Comparison of ENCODE assay signal across 8 mouse cellular contexts in genomic region chr3:90072294-90072693, GRCm38 (mm10). TPM values are rescaled to one million over a fixed set of nuclear protein-coding genes. Genes with fewer than 3 reads are reported as not detected.
DNase-seq lines count a peak whose midpoint lies in the region; ATAC-seq and TF ChIP-seq lines count a peak whose summit lies in the region.

Gene Tpm3, plus strand, starts transcription at chr3:90072649.

- H3K9ac ChIP-seq in kidney, postnatal 0 days (ENCODE audit: low read depth, low read length): no peak within 1 kb of the TSS
- H3K9ac ChIP-seq in midbrain, embryonic 12.5 days (replicated peaks): no peak within 1 kb of the TSS

- no peaks in the 10 kb centered on the region for H3K27me3 ChIP-seq in kidney, postnatal 0 days (ENCODE audit: insufficient read depth, low read length)
- H3K27me3 ChIP-seq in midbrain, embryonic 12.5 days: no peaks in the 10 kb centered on the region

- TF ChIP-seq CTCF in kidney, postnatal 0 days (IDR thresholded peaks at IDR 0.05; ENCODE audit: low read depth): no peak
- no peak for TF ChIP-seq CTCF in bone marrow, adult 2 months (IDR thresholded peaks at IDR 0.05; ENCODE audit: control insufficient read depth, insufficient read depth, low read length)

- 67% methylated on average over 4 of the region's 4 CpGs for WGBS in kidney, postnatal 0 days
- 54% methylated on average over 4 of the region's 4 CpGs for WGBS in bone marrow, adult 2 months
- 61% methylated on average over 4 of the region's 4 CpGs for whole genome bisulfite sequencing in large intestine, adult 2 months
- WGBS in midbrain, embryonic 12.5 days: 74% methylated on average over 4 of the region's 4 CpGs

- no peak for TF ChIP-seq POLR2A in bone marrow, adult 2 months (IDR thresholded peaks at IDR 0.05; ENCODE audit: borderline replicate concordance, control insufficient read depth, low read depth, low read length)

- ATAC-seq in kidney, postnatal 0 days (replicated peaks; ENCODE audit: low FRiP score, low read depth): no peak
- ATAC-seq in midbrain, embryonic 12.5 days (ENCODE audit: low FRiP score, low read depth): no peak

- no peaks in the 10 kb centered on the region for H3K36me3 ChIP-seq in kidney, postnatal 0 days (ENCODE audit: insufficient read depth, low read length)
- H3K36me3 ChIP-seq in midbrain, embryonic 12.5 days: no peaks in the 10 kb centered on the region

- H3K4me1 ChIP-seq in kidney, postnatal 0 days (replicated peaks; ENCODE audit: insufficient read depth, low read length): 0 out of 2 replicates have a peak, but pooled peaks cover 3% of the 10 kb centered on the region
- no peaks in the 10 kb centered on the region for H3K4me1 ChIP-seq in bone marrow, adult 2 months (ENCODE audit: control insufficient read depth, insufficient read depth, low read length)
- H3K4me1 ChIP-seq in midbrain, embryonic 12.5 days: peaks cover 6% of the 10 kb centered on the region

- no peak within 1 kb of the TSS for H3K27ac ChIP-seq in kidney, postnatal 0 days
- H3K27ac ChIP-seq in bone marrow, adult 2 months (ENCODE audit: control insufficient read depth, insufficient read depth, low read depth, low read length, poor library complexity): no peak within 1 kb of the TSS
- no peak within 1 kb of the TSS for H3K27ac ChIP-seq in midbrain, embryonic 12.5 days (replicated peaks)

- no peaks in the 10 kb centered on the region for H3K9me3 ChIP-seq in kidney, postnatal 0 days (replicated peaks; ENCODE audit: low read length)
- H3K9me3 ChIP-seq in midbrain, embryonic 12.5 days: no peaks in the 10 kb centered on the region

- no peak within 1 kb of the TSS for H3K4me3 ChIP-seq in kidney, postnatal 0 days (replicated peaks; ENCODE audit: low read depth, low read length)
- no peak within 1 kb of the TSS for H3K4me3 ChIP-seq in bone marrow, adult 2 months (replicated peaks; ENCODE audit: control insufficient read depth, low read depth, low read length)
- no peak within 1 kb of the TSS for H3K4me3 ChIP-seq in midbrain, embryonic 12.5 days

- H3K4me2 ChIP-seq in kidney, postnatal 0 days (ENCODE audit: low read length): no peak within 1 kb of the TSS
- no peak within 1 kb of the TSS for H3K4me2 ChIP-seq in midbrain, embryonic 12.5 days (replicated peaks)

- DNase-seq in kidney, postnatal 0 days (ENCODE audit: low spot score): no peak
- DNase-seq in kidney, adult 9 months: no peak
- no peak for DNase-seq in gastrocnemius, postnatal 4 days (ENCODE audit: low spot score in 2 of 2)
- no peak for DNase-seq in large intestine, adult 2 months (ENCODE audit: low read depth, low spot score)
- no peak for DNase-seq in cerebellum, adult 9-11 months
- DNase-seq in cerebellum, adult 8-10 months: no peak

RNA-seq across cellular contexts. Expression of gene Tpm3, which starts in this region (rescaled TPM):
- polyA plus RNA-seq in kidney, postnatal 0 days (2015; fragmentation: Nextera tagmentation; extraction: Ambion mirVana): 352 and 403 TPM in 2 replicates
- polyA plus RNA-seq in bone marrow, adult 2 months (2011; ENCODE audit: insufficient read depth, insufficient read length, low replicate concordance, missing spikeins): 645 and 665 TPM in 2 replicates
- total RNA-seq in gastrocnemius, postnatal 4 days (2021): 100 to 1,000 TPM; 420 to 508 TPM
- 161 and 190 TPM in 2 replicates for polyA plus RNA-seq in large intestine, adult 2 months (2012; rRNA removed)
- polyA plus RNA-seq in midbrain, embryonic 12.5 days (2016; fragmentation: Nextera tagmentation; extraction: Ambion mirVana): 454 and 459 TPM in 2 replicates
